Mouse (Mus musculus) c-Kit-negative CD71-positive TER-119-positive erythroid progenitor cells, embryonic 14.5 days (primary cell): ENCODE data around the gene Prkag1.

Experiments used
- DNase-seq: peaks from one replicate; pipeline ENCODE4 v3.0.0-alpha.2; 2013; ENCODE audit warnings: low read depth, low spot score

Prkag1 gene

GRCm38 (mm10) chr15:98793141-98793698 lies 38.1 kb downstream of the Prkag1 start:
- DNase-seq: no peak

GRCm38 (mm10) chr15:98792233-98793020 lies 38.9 kb downstream of the Prkag1 start:
- DNase-seq: no peak

- no peak for DNase-seq
Observed at GRCm38 (mm10) chr15:98791771-98792170, 39.5 kb downstream of the Prkag1 start.

- DNase-seq: no peak
Observed at GRCm38 (mm10) chr15:98791221-98791620, 40.1 kb downstream of the Prkag1 start.

- no peak for DNase-seq
Observed at GRCm38 (mm10) chr15:98790761-98791160, 40.6 kb downstream of the Prkag1 start.

GRCm38 (mm10) chr15:98789661-98790535 lies 41.4 kb downstream of the Prkag1 start, which contains the start of gene Wnt1:
Gene Wnt1 (plus strand): TSS chr15:98789857.
- no peak for DNase-seq

- no peak for DNase-seq
Observed at GRCm38 (mm10) chr15:98788972-98789660, 42.2 kb downstream of the Prkag1 start.

- DNase-seq: no peak
Observed at GRCm38 (mm10) chr15:98787930-98788329, 43.4 kb downstream of the Prkag1 start.

GRCm38 (mm10) chr15:98785744-98786143 lies 45.6 kb downstream of the Prkag1 start:
- peak; percentile 19 for DNase-seq

GRCm38 (mm10) chr15:98781166-98781565 lies 50.2 kb downstream of the Prkag1 start:
- DNase-seq: no peak

GRCm38 (mm10) chr15:98780573-98780972 lies 50.7 kb downstream of the Prkag1 start:
- DNase-seq: no peak

GRCm38 (mm10) chr15:98780075-98780474 lies 51.2 kb downstream of the Prkag1 start:
- no peak for DNase-seq

GRCm38 (mm10) chr15:98778806-98779205 lies 52.5 kb downstream of the Prkag1 start:
- no peak for DNase-seq

- DNase-seq: no peak
Observed at GRCm38 (mm10) chr15:98778191-98778770, 53.0 kb downstream of the Prkag1 start.

GRCm38 (mm10) chr15:98777762-98778161 lies 53.6 kb downstream of the Prkag1 start, which contains the start of gene Wnt10b:
Gene Wnt10b (minus strand): TSS chr15:98778150.
- no peak for DNase-seq

- no peak for DNase-seq
Observed at GRCm38 (mm10) chr15:98777005-98777616, 54.2 kb downstream of the Prkag1 start.

- DNase-seq: no peak
Observed at GRCm38 (mm10) chr15:98776280-98777004, 54.9 kb downstream of the Prkag1 start.

GRCm38 (mm10) chr15:98775533-98775932 lies 55.8 kb downstream of the Prkag1 start:
- DNase-seq: no peak

- DNase-seq: no peak
Observed at GRCm38 (mm10) chr15:98774096-98774495, 57.2 kb downstream of the Prkag1 start.
